Mouse (Mus musculus) liver, embryonic 14.5 days (tissue): ENCODE results near the gene Klhl22.

Experiments
- CTCF ChIP-seq: IDR thresholded peaks from 2 replicates; pipeline ENCODE4 v1.5.1; 2016; ENCODE audit warnings: antibody characterized with exemption, low read depth, control low read depth
- EP300 ChIP-seq: IDR thresholded peaks from 2 replicates; pipeline ENCODE4 v1.6.1; 2016; ENCODE audit warnings: antibody characterized with exemption, low read depth

DNA sequence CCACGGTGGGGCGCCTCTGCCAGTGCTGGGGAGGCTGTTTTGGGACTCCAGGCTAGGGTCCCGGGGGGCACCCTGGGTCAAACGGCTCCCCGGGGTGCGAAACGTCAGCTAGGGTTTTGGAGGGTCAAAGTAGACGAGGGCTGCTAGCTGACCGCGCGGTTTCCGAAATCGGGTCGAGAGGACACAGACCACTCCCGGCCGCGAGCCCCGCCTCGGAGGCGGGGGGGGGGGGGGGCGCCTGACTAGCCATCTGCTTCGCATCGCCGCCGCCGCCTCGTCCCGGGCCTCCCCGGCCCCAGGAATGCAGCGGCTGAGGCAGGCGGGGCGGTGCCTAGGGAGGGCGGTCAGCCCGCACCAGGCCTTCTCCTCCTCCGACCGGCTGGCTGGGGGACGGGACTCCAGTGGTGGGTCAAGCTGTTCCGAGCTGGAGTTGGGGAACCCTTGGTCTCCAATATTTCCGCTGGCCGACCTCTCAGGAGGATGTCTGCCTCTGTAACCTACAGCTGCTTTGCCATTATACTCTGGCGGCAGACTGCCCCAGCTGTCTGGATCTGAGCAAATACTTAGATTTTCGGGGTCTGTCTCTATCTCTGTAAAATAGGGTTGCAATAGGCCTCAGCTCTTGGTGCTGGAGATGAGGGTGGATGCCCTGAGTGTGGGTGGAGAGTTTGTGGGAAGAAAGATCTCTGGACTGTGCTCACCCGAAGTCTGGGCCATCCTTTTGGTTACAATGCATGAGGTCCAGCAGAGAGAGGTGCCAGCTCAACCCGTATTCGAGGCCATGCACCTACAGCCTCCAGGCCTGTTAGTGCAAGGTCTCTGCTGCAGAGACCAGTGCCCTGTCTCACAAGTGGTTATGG is 39.1 kb downstream of the Klhl22 start:
- no peak for TF ChIP-seq CTCF
- TF ChIP-seq EP300, result no peak
